Mouse (Mus musculus): ENCODE measurements around the gene Siah1a. TPM values are rescaled to one million over a fixed set of nuclear protein-coding genes. Genes with fewer than 3 reads are reported as not detected.
A peak's percentile ranks its signal among the peaks of the same experiment; 100 is the strongest.

Gene Siah1a
- polyA plus RNA-seq (2014; fragmentation: Nextera tagmentation; extraction: Ambion mirVana), result 39.1 and 48.9 TPM in 2 replicates

GRCm38 (mm10) chr8:86745221-86745934 is at the start of gene Siah1a, which contains the start of gene Gm10638:
TSS of gene Siah1a (minus strand) at chr8:86745934.
TSS of gene Gm10638 (plus strand) at chr8:86745699.
- Histone ChIP-seq H3K4me2 (replicated peaks; ENCODE audit: low read depth, low read length) (peak within 1 kb of the TSS; percentile 74), H3K36me3 (ENCODE audit: control insufficient read depth, insufficient read depth, low read length) (no peaks in the 10 kb centered on the region), H3K4me3 (ENCODE audit: low read depth, low read length) (peak within 1 kb of the TSS; percentile 69), H3K9ac (replicated peaks; ENCODE audit: low read depth, low read length) (peak within 1 kb of the TSS; percentile 99), H3K9me3 (ENCODE audit: control insufficient read depth, low read depth, low read length) (no peaks in the 10 kb centered on the region), H3K27ac (ENCODE audit: low read length) (peak within 1 kb of the TSS; percentile 98), H3K27me3 (ENCODE audit: control insufficient read depth, insufficient read depth, low read length) (no peaks in the 10 kb centered on the region), H3K4me1 (ENCODE audit: control insufficient read depth, insufficient read depth, low read length) (peaks cover 13% of the 10 kb centered on the region; the same call in 1 of the 2 replicates)
- peak; percentile 85 for ATAC-seq (ENCODE audit: insufficient number of reproducible peaks, insufficient read depth, low FRiP score, low read depth)
- WGBS, result 0% methylated on average over 28 of the region's 88 CpGs

GRCm38 (mm10) chr8:86794716-86795115 is 49.0 kb upstream of the Siah1a start:
- no peak overlapping the region for H3K9ac ChIP-seq (replicated peaks; ENCODE audit: low read depth, low read length)
- no peaks in the 10 kb centered on the region for H3K9me3 ChIP-seq (ENCODE audit: control insufficient read depth, low read depth, low read length)
- H3K36me3 ChIP-seq (ENCODE audit: control insufficient read depth, insufficient read depth, low read length), result no peaks in the 10 kb centered on the region
- no peaks in the 10 kb centered on the region for H3K27me3 ChIP-seq (ENCODE audit: control insufficient read depth, insufficient read depth, low read length)
- H3K4me2 ChIP-seq (replicated peaks; ENCODE audit: low read depth, low read length), result no peak overlapping the region
- ATAC-seq (ENCODE audit: insufficient number of reproducible peaks, insufficient read depth, low FRiP score, low read depth), result no peak
- no peak overlapping the region for H3K27ac ChIP-seq (ENCODE audit: low read length)
- no peak overlapping the region for H3K4me3 ChIP-seq (ENCODE audit: low read depth, low read length)
- WGBS, result 50% methylated on average over 6 of the region's 6 CpGs
- no peaks in the 10 kb centered on the region for H3K4me1 ChIP-seq (ENCODE audit: control insufficient read depth, insufficient read depth, low read length)

GRCm38 (mm10) chr8:86791542-86791941 is 45.8 kb upstream of the Siah1a start:
- Histone ChIP-seq H3K9ac (replicated peaks; ENCODE audit: low read depth, low read length) (no peak overlapping the region), H3K27me3 (ENCODE audit: control insufficient read depth, insufficient read depth, low read length) (no peaks in the 10 kb centered on the region), H3K27ac (ENCODE audit: low read length) (no peak overlapping the region), H3K9me3 (ENCODE audit: control insufficient read depth, low read depth, low read length) (no peaks in the 10 kb centered on the region), H3K4me2 (replicated peaks; ENCODE audit: low read depth, low read length) (no peak overlapping the region), H3K4me1 (ENCODE audit: control insufficient read depth, insufficient read depth, low read length) (peaks cover 9% of the 10 kb centered on the region), H3K36me3 (ENCODE audit: control insufficient read depth, insufficient read depth, low read length) (no peaks in the 10 kb centered on the region), H3K4me3 (ENCODE audit: low read depth, low read length) (no peak overlapping the region)
- no peak for ATAC-seq (ENCODE audit: insufficient number of reproducible peaks, insufficient read depth, low FRiP score, low read depth)
- WGBS, result 79% methylated on average over 6 of the region's 6 CpGs

- Histone ChIP-seq H3K4me2 (replicated peaks; ENCODE audit: low read depth, low read length) (no peak overlapping the region), H3K27ac (ENCODE audit: low read length) (no peak overlapping the region), H3K36me3 (ENCODE audit: control insufficient read depth, insufficient read depth, low read length) (no peaks in the 10 kb centered on the region), H3K9me3 (ENCODE audit: control insufficient read depth, low read depth, low read length) (no peaks in the 10 kb centered on the region), H3K27me3 (ENCODE audit: control insufficient read depth, insufficient read depth, low read length) (no peaks in the 10 kb centered on the region), H3K4me1 (ENCODE audit: control insufficient read depth, insufficient read depth, low read length) (peaks cover 9% of the 10 kb centered on the region), H3K9ac (replicated peaks; ENCODE audit: low read depth, low read length) (no peak overlapping the region), H3K4me3 (ENCODE audit: low read depth, low read length) (no peak overlapping the region)
- no peak for ATAC-seq (ENCODE audit: insufficient number of reproducible peaks, insufficient read depth, low FRiP score, low read depth)
- WGBS, result 84% methylated on average over 1 of the region's 1 CpGs
Observed at GRCm38 (mm10) chr8:86789576-86789975, 43.8 kb upstream of the Siah1a start.

- H3K9ac ChIP-seq (replicated peaks; ENCODE audit: low read depth, low read length), result no peak overlapping the region
- no peaks in the 10 kb centered on the region for H3K27me3 ChIP-seq (ENCODE audit: control insufficient read depth, insufficient read depth, low read length)
- no peak for ATAC-seq (ENCODE audit: insufficient number of reproducible peaks, insufficient read depth, low FRiP score, low read depth)
- H3K4me1 ChIP-seq (ENCODE audit: control insufficient read depth, insufficient read depth, low read length), result peaks cover 9% of the 10 kb centered on the region
- no peak overlapping the region; the same call in 1 of the 2 replicates for H3K27ac ChIP-seq (ENCODE audit: low read length)
- WGBS, result 61% methylated on average over 12 of the region's 12 CpGs
- no peaks in the 10 kb centered on the region for H3K9me3 ChIP-seq (ENCODE audit: control insufficient read depth, low read depth, low read length)
- no peak overlapping the region for H3K4me2 ChIP-seq (replicated peaks; ENCODE audit: low read depth, low read length)
- H3K36me3 ChIP-seq (ENCODE audit: control insufficient read depth, insufficient read depth, low read length), result no peaks in the 10 kb centered on the region
- H3K4me3 ChIP-seq (ENCODE audit: low read depth, low read length), result no peak overlapping the region
Observed at GRCm38 (mm10) chr8:86787891-86788420, 42.2 kb upstream of the Siah1a start.

GRCm38 (mm10) chr8:86786498-86786897 is 40.8 kb upstream of the Siah1a start:
- H3K36me3 ChIP-seq (ENCODE audit: control insufficient read depth, insufficient read depth, low read length), result no peaks in the 10 kb centered on the region
- no peaks in the 10 kb centered on the region for H3K27me3 ChIP-seq (ENCODE audit: control insufficient read depth, insufficient read depth, low read length)
- H3K9me3 ChIP-seq (ENCODE audit: control insufficient read depth, low read depth, low read length), result no peaks in the 10 kb centered on the region
- H3K27ac ChIP-seq (ENCODE audit: low read length), result no peak overlapping the region
- peaks cover 9% of the 10 kb centered on the region for H3K4me1 ChIP-seq (ENCODE audit: control insufficient read depth, insufficient read depth, low read length)
- ATAC-seq (ENCODE audit: insufficient number of reproducible peaks, insufficient read depth, low FRiP score, low read depth), result no peak
- no peak overlapping the region for H3K4me2 ChIP-seq (replicated peaks; ENCODE audit: low read depth, low read length)
- H3K9ac ChIP-seq (replicated peaks; ENCODE audit: low read depth, low read length), result no peak overlapping the region
- no peak overlapping the region for H3K4me3 ChIP-seq (ENCODE audit: low read depth, low read length)
- WGBS, result 54% methylated on average over 5 of the region's 5 CpGs

- no peak overlapping the region for H3K4me2 ChIP-seq (replicated peaks; ENCODE audit: low read depth, low read length)
- H3K9me3 ChIP-seq (ENCODE audit: control insufficient read depth, low read depth, low read length), result no peaks in the 10 kb centered on the region
- no peak overlapping the region for H3K9ac ChIP-seq (replicated peaks; ENCODE audit: low read depth, low read length)
- no peaks in the 10 kb centered on the region for H3K36me3 ChIP-seq (ENCODE audit: control insufficient read depth, insufficient read depth, low read length)
- H3K4me3 ChIP-seq (ENCODE audit: low read depth, low read length), result no peak overlapping the region
- WGBS, result 91% methylated on average over 8 of the region's 8 CpGs
- H3K4me1 ChIP-seq (ENCODE audit: control insufficient read depth, insufficient read depth, low read length), result no peaks in the 10 kb centered on the region
- ATAC-seq (ENCODE audit: insufficient number of reproducible peaks, insufficient read depth, low FRiP score, low read depth), result no peak
- H3K27ac ChIP-seq (ENCODE audit: low read length), result no peak overlapping the region
- no peaks in the 10 kb centered on the region for H3K27me3 ChIP-seq (ENCODE audit: control insufficient read depth, insufficient read depth, low read length)
Observed at GRCm38 (mm10) chr8:86781094-86781493, 35.4 kb upstream of the Siah1a start.

GRCm38 (mm10) chr8:86779207-86779606 is 33.5 kb upstream of the Siah1a start:
- H3K4me1 ChIP-seq (ENCODE audit: control insufficient read depth, insufficient read depth, low read length), result no peaks in the 10 kb centered on the region
- no peaks in the 10 kb centered on the region for H3K36me3 ChIP-seq (ENCODE audit: control insufficient read depth, insufficient read depth, low read length)
- no peak overlapping the region for H3K4me3 ChIP-seq (ENCODE audit: low read depth, low read length)
- H3K9me3 ChIP-seq (ENCODE audit: control insufficient read depth, low read depth, low read length), result no peaks in the 10 kb centered on the region
- no peak overlapping the region for H3K4me2 ChIP-seq (replicated peaks; ENCODE audit: low read depth, low read length)
- no peak overlapping the region for H3K9ac ChIP-seq (replicated peaks; ENCODE audit: low read depth, low read length)
- no peak for ATAC-seq (ENCODE audit: insufficient number of reproducible peaks, insufficient read depth, low FRiP score, low read depth)
- H3K27me3 ChIP-seq (ENCODE audit: control insufficient read depth, insufficient read depth, low read length), result no peaks in the 10 kb centered on the region
- 68% methylated on average over 8 of the region's 8 CpGs for WGBS
- no peak overlapping the region; the same call in 1 of the 2 replicates for H3K27ac ChIP-seq (ENCODE audit: low read length)

Measured in stomach, embryonic 14.5 days (tissue).